Mouse (Mus musculus) cerebellum, adult 2 months (tissue): ENCODE data around the gene Lrp5.

Source experiments
- CTCF ChIP-seq: fragments of 200-500 bp; IDR thresholded peaks from 2 replicates; pipeline ENCODE4 v1.5.1; 2011; ENCODE audit warnings: low read depth, mild to moderate bottlenecking, control low read depth, low read length, moderate library complexity, borderline replicate concordance; ENCODE audit not compliant: insufficient read depth
- POLR2A ChIP-seq: fragments of 200-500 bp; IDR thresholded peaks from 2 replicates; pipeline ENCODE4 v1.6.1; 2011; ENCODE audit warnings: low read length, control low read depth, borderline replicate concordance; ENCODE audit not compliant: insufficient read depth

DNA sequence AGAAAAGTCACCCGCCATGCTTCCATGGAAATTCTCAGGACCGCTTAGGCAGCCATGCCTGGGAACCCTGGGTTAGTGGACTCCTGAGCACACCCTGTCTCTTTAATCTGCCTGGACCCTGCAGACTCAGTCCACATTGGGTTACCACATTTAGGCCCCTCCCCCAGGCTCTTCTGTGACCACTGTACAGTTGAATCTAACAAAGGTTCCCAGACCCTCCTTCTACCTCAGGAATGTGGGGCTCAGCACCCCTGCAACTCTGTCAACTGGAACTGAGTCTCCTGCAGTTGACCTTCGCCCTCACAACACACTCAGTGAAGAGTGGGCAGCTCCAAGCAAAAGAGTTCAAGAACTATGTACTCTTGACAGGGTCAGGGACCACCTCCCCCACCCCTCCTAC, 38.4 kb downstream of the Lrp5 start:
- TF ChIP-seq CTCF (no peak), POLR2A (no peak)
